Mouse (Mus musculus) E14TG2a.4 (cell line): ENCODE measurements at regions not wholly inside any gene's neighbourhood (a gene's known extent, or its start where the extent isn't known, plus 50 kb on each side); places are given as distances from the start of the nearest gene placed in this dataset.

Experiments
- CTCF ChIP-seq: conservative IDR thresholded peaks from 2 replicates; pipeline ENCODE4 v1.5.1; 2014; ENCODE audit warnings: low read length
- NANOG ChIP-seq: IDR thresholded peaks from 2 replicates; pipeline ENCODE4 v1.6.1; 2014; ENCODE audit warnings: borderline replicate concordance, low read length, mixed read lengths
- POU5F1 ChIP-seq: IDR thresholded peaks from 2 replicates; pipeline ENCODE4 v1.6.1; 2014; ENCODE audit warnings: low read length, borderline replicate concordance

GRCm38 (mm10) chr15:51586146-51586545 is 2298.6 kb upstream of the Gm7489 start:
- TF ChIP-seq CTCF (no peak), NANOG (no peak), POU5F1 (no peak)
